Mouse (Mus musculus) intestine, postnatal 0 days (tissue): ENCODE measurements at regions not wholly inside any gene's neighbourhood (a gene's known extent, or its start where the extent isn't known, plus 50 kb on each side); places are given as distances from the start of the nearest gene placed in this dataset.

Experiments
- ATAC-seq: fragments of 200-750 bp; cut with Nextera tagmentation; 2 replicates; pipeline ENCODE4 v1.8.0; 2017; ENCODE audit warnings: mild to moderate bottlenecking, moderate TSS enrichment, moderate library complexity
- H3K27ac ChIP-seq: fragments of 300-500 bp; sonication (generic); 2 replicates; pipeline ENCODE4 v1.5.1; 2014; ENCODE audit warnings: mild to moderate bottlenecking, low read depth, low read length, moderate library complexity
- H3K27me3 ChIP-seq: fragments of 300-500 bp; sonication (generic); replicated peaks from 2 replicates; pipeline ENCODE4 v1.6.1; 2014; ENCODE audit warnings: low read length, mixed read lengths; ENCODE audit not compliant: control insufficient read depth, insufficient read depth
- H3K36me3 ChIP-seq: fragments of 300-500 bp; sonication (generic); 2 replicates; pipeline ENCODE4 v1.6.1; 2014; ENCODE audit warnings: mild to moderate bottlenecking, moderate library complexity; ENCODE audit not compliant: control insufficient read depth, insufficient read depth
- H3K4me1 ChIP-seq: fragments of 300-500 bp; sonication (generic); replicated peaks from 2 replicates; pipeline ENCODE4 v1.6.1; 2014; ENCODE audit warnings: antibody characterized with exemption, low read length, mixed read lengths; ENCODE audit not compliant: control insufficient read depth, insufficient read depth
- H3K4me2 ChIP-seq: fragments of 300-500 bp; sonication (generic); replicated peaks from 2 replicates; pipeline ENCODE4 v1.6.1; 2014; ENCODE audit warnings: low read depth, mild to moderate bottlenecking, moderate library complexity
- H3K4me3 ChIP-seq: fragments of 300-500 bp; sonication (generic); 2 replicates; pipeline ENCODE4 v1.5.1; 2014; ENCODE audit warnings: low read depth, low read length
- H3K9ac ChIP-seq: fragments of 300-500 bp; sonication (generic); 2 replicates; pipeline ENCODE4 v1.6.1; 2014; ENCODE audit warnings: mild to moderate bottlenecking, low read depth, low read length
- H3K9me3 ChIP-seq: fragments of 300-500 bp; sonication (generic); 2 replicates; pipeline ENCODE4 v1.6.1; 2016; ENCODE audit warnings: mixed run types; ENCODE audit not compliant: control insufficient read depth
- CTCF ChIP-seq: sonication (generic); IDR thresholded peaks from 2 replicates; pipeline ENCODE4 v1.5.1; 2016; ENCODE audit warnings: low read depth, mild to moderate bottlenecking, control low read depth, antibody characterized with exemption, moderate library complexity
- WGBS: fragments of 180-500 bp; shearing (Covaris S2); extraction: QIAGEN DNeasy Blood & Tissue Kit; methylation state at CpG from one replicate; pipeline ENCODE4 v1.1.7; 2014; 5-methylcytosine and 5-hydroxymethylcytosine counted together

DNA sequence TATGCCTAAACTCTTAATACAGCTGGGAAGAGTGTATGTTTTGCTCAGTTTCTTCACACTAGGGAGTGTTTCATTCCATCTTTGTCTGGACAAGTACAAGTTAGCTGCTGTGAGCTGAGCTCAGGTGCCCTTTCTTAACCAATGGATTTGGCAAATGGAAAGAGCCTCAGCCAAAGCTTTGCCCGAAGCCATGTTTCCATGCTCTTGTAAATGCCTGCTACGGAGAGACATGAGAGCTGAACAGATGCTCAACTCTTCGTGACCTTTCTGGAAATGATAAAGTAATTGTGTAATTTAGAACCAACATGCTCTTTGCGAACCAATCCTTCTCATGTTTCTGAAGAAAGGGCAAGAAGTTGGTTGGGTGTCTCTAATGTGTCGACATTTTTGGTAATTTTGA lies 52.0 kb upstream of the P3h2 start:
- no peak overlapping the region for H3K27ac ChIP-seq
- no peak for ATAC-seq
- no peak overlapping the region for H3K9ac ChIP-seq
- H3K4me2 ChIP-seq = no peak overlapping the region
- WGBS = 83% methylated on average over 5 of the region's 5 CpGs
- H3K36me3 ChIP-seq = no peaks in the 10 kb centered on the region
- TF ChIP-seq CTCF = no peak
- H3K9me3 ChIP-seq = no peaks in the 10 kb centered on the region
- no peak overlapping the region for H3K4me3 ChIP-seq
- H3K4me1 ChIP-seq = no peaks in the 10 kb centered on the region
- no peaks in the 10 kb centered on the region for H3K27me3 ChIP-seq
